Mouse (Mus musculus): ENCODE data around the gene Sema5a.

The Sema5a gene

DNA sequence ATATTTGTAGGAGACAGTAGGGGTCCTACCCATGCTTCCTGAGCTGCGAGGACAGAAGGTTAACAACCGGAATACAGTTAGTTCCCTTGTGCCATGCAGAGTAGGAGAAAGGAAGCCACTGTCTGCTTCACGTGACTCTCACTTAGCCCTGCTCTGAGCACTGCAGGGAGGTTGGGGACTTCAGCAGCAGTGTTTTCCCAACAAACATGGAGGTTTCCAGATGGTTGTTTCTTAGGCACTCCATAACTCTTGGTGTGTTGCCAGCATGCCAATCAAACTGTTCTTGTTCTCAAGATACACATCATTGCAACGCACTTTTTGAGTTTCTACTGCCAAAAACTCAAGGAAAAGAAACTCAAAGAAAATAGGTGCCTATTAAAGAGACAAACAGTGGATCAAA is 440.5 kb downstream of the Sema5a start:
- no peak for DNase-seq

DNA sequence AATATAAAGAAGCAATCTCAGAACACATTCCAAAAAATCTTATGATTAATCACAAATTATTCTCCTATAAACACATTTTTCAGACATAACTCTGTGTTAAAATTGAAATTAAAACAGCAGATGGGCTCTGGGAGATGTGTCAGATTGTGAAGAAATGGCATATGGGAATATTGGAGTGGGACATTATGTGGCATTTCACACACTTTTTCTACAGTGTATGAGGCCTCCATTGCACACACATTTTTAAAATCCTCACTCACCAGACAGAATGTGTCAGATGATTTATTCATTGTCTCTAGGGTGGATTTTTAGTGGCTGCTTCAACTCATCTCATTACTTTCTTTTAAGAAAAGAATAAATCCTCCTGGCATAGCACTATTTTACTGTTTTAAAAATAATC is 446.4 kb downstream of the Sema5a start:
- DNase-seq = no peak

DNA sequence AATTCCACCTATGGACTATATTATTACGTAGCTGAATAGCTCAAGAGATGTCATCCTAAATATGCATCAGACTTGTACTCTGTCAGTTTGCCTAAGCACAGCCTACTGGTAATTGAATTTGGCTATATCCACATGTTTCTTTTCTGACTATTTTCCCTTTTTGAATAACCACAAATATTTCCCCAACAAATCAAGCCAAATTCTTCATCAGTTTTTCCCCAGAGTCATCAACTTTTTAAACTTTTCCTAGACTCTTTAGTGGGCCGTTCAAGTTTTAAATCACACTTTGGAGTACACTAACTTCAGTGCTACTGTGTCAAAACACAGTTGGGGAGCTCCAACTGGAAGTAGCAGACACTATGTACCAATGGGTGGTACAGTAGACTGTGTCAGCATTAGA is 448.4 kb downstream of the Sema5a start:
- DNase-seq = no peak

DNA sequence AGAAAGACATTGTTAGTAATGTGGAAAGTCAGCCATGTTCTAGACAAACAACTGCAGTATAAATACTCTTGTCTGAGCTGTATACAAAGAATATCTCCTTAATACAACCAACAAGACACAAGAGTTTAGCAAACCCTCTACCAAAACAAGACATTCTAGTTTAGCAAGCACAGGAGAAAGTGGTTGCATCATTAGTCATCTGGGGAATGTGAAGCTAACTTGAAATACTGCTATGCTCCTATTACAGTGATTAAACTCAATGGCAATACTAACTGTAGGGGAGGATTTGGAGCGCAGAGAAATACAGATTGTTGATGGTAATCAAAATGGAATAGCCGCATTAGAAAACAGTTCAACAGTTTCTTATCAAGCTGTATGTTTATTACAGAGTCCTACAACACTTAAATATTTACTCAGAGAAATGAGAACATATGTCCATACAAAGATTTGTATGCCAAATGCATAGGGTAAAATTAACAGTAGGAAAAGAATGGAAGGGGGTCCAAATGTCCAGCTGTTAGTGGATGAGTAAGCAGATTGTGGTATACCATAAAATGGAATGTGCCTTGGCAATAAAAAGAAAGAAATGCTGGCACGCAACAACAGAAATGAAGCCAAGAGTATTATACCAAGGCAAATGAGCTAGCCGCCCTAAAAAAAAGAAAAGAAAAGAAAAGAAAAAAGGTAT is 472.8 kb downstream of the Sema5a start:
- no peak for DNase-seq

DNA sequence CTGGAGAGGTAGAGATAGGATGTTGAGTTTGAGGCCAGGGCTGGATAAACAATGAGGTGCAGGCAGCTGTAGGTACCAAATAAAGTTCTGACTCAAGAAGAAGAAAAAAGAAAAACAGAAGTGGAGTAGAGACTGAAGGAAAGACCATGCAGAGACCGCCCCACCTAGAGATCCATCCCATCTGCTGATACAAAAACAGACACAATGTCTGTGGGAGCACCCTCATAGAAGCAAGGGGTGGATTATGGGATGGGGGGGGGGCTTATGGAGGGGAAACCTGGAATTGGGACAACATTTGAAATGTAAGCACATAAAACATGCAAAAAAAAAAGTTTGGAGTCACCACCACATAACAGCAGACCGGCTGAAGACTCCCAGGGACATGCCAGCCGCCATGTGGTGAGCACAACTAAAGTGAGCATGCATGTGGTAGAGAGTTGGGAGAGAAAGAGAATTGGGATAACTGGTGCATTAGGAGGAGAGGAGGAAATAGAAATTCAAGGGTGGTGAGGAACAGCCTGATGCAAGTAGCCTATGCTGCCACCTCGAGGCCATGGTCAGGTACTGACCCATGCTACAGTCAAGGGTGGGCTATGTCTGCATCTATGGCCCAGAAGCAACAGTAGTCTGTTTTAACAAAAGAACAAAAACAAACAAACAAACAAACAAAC is 473.8 kb downstream of the Sema5a start:
- DNase-seq = peak; percentile 47

DNA sequence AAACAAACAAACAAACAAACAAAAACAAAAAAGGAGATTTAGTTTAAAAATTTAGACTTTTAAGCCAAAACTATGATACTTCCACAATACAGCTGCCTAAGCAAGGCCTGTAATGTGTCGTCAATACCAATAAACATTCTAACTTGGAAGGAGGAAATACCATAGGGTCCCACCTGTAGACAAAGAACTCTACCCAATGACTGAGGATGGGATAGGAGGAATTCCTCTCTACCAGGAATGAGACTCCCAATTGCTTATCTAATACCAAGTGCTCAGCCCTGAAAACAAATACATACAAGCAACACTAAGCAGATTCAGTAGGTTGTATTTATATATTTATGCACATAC is 474.3 kb downstream of the Sema5a start:
- no peak for DNase-seq

DNA sequence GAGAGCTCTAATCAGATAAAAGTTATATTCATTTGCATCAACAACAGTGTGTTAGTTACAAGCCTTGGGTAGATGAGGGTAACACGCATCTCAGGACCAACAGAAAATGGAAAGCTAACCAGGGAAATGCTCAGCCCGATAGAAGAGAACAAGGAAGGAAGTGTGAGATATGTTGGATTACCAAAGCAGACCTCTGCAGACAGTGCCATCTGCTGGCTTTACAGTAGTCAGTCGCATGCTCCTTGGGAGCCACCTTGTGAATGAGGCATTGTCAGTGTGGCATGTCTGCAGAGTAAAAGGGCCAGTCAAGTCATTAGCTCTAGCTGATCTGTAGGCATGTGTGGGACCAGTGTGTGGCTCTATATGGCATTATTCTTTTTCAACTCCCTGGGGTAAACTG is 486.2 kb downstream of the Sema5a start:
- DNase-seq = peak; percentile 17

All from lung, postnatal 14 days (tissue).